Comparison of ENCODE assay signal across 9 mouse cellular contexts in the genomic region with DNA sequence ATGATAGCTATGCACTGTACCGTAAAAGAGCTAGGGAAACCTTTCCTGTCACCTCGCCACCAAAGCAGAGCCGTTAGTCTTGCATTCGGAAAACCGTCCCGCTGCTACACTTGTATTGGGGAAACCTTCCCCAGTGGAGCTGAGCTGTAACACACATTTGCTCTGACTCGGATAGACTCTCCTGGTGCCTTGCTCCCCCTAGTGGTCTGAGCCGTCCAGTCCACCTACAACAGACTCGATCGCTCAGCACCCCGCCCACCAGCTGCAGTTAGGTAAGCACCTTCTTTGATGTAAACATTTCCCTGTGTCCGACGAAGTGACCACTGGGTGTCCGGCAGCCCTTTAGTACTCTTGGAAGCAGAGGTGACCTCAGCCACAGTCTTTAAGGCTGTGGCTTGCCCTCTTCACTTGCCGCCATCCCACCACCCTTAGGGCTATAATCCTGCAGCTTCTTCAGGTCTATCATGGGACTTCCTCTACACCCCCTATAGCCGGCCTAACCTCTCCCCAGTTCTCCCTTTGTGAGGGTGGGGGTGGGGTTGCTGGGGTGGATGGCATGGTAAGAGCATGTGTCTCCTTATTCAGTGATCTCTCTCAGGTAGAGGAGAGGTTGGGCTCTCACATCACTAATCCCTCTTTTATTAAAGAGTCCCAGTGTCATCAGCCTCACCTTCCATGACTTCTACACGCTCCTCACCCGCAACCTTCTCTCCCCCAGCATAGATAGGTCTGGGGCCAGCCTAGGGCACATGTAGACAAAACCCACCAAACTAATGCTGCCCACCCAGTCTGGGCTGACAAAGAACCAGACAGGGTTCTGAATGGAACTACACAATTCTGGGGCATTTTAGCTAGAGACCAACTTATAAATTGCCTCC. TPM values are rescaled to one million over a fixed set of nuclear protein-coding genes. Genes with fewer than 3 reads are reported as not detected.
DNase-seq lines count a peak whose midpoint lies in the region; ATAC-seq lines count a peak whose summit lies in the region.
"Had no signal": no experiment of that assay in that cellular context is flagged by ENCODE, and none has a peak within 500 bp of the region (broad histone marks: within the 10 kb centered on the region; RNA-seq: fewer than 3 reads in every experiment).

No protein-coding gene starts in this region.

- no peaks in the 10 kb centered on the region for H3K27me3 ChIP-seq in heart, embryonic 14.5 days (ENCODE audit: control insufficient read depth, insufficient read depth, low read length)
- no peaks in the 10 kb centered on the region for H3K27me3 ChIP-seq in liver, embryonic 11.5 days (replicated peaks; ENCODE audit: control insufficient read depth, insufficient read depth, low read length)
- H3K27me3 ChIP-seq in stomach, embryonic 14.5 days (ENCODE audit: control insufficient read depth, insufficient read depth, low read length), result no peaks in the 10 kb centered on the region

- H3K4me3 ChIP-seq in heart, embryonic 14.5 days (ENCODE audit: control insufficient read depth in 1 of 2, insufficient read depth in 1 of 2, low read depth in 1 of 2, low read length in 2 of 2), result 0 out of 4 replicates have a peak overlapping the region, but pooled peaks of 1 of the 2 experiments have one; percentile 2
- no peak overlapping the region for H3K4me3 ChIP-seq in liver, embryonic 11.5 days (ENCODE audit: low read depth, low read length)
- H3K4me3 ChIP-seq in stomach, embryonic 14.5 days (ENCODE audit: low read depth, low read length), result no peak overlapping the region

- 0 out of 2 replicates have a peak overlapping the region, but pooled peaks have one; percentile 46 for H3K9ac ChIP-seq in heart, embryonic 14.5 days (ENCODE audit: low read length)
- H3K9ac ChIP-seq in liver, embryonic 11.5 days (ENCODE audit: low read depth, low read length), result no peak overlapping the region
- H3K9ac ChIP-seq in stomach, embryonic 14.5 days (replicated peaks; ENCODE audit: low read depth, low read length), result no peak overlapping the region

- ATAC-seq in CD4-positive, CD25-positive, alpha-beta regulatory T cell, adult 4 months, result peak; percentile 100
- no peak; the same call in 1 of the 2 replicates for ATAC-seq in heart, embryonic 14.5 days (ENCODE audit: insufficient number of reproducible peaks, insufficient read depth, low FRiP score, low read depth)
- ATAC-seq in liver, embryonic 11.5 days (replicated peaks; ENCODE audit: low FRiP score), result peak; percentile 80
- ATAC-seq in stomach, embryonic 14.5 days (ENCODE audit: insufficient number of reproducible peaks, insufficient read depth, low FRiP score, low read depth), result peak; percentile 81

- peak overlapping the region; percentile 58 for H3K4me2 ChIP-seq in heart, embryonic 14.5 days (ENCODE audit: low read length)
- H3K4me2 ChIP-seq in liver, embryonic 11.5 days, result peak overlapping the region; percentile 55
- peak overlapping the region; percentile 29; the same call in 1 of the 2 replicates for H3K4me2 ChIP-seq in stomach, embryonic 14.5 days (replicated peaks; ENCODE audit: low read depth, low read length)

- no peak overlapping the region for H3K27ac ChIP-seq in heart, embryonic 14.5 days (replicated peaks in 1 of 2; ENCODE audit: control insufficient read depth in 1 of 2, insufficient read depth in 1 of 2, low read depth in 2 of 2, low read length in 2 of 2)
- no peak overlapping the region for H3K27ac ChIP-seq in liver, embryonic 11.5 days (ENCODE audit: low read depth, low read length)
- H3K27ac ChIP-seq in stomach, embryonic 14.5 days (ENCODE audit: low read length), result no peak overlapping the region

- H3K4me1 ChIP-seq in heart, embryonic 14.5 days (ENCODE audit: control insufficient read depth in 2 of 2, insufficient read depth in 2 of 2, low read length in 2 of 2), result no peaks in the 10 kb centered on the region; a peak in 1 of 4 replicates
- H3K4me1 ChIP-seq in liver, embryonic 11.5 days (replicated peaks; ENCODE audit: control insufficient read depth, insufficient read depth, low read length), result no peaks in the 10 kb centered on the region
- no peaks in the 10 kb centered on the region for H3K4me1 ChIP-seq in stomach, embryonic 14.5 days (ENCODE audit: control insufficient read depth, insufficient read depth, low read length)

- peak; percentile 65 for DNase-seq in c-Kit-negative CD71-positive TER-119-positive erythroid progenitor cells, embryonic 14.5 days (ENCODE audit: low read depth, low spot score)
- peak; percentile 61 for DNase-seq in fibroblast of lung, adult 2 months (ENCODE audit: low read depth)
- peak; percentile 87 for DNase-seq in kidney, postnatal 10 days
- peak; percentile 81 for DNase-seq in liver, embryonic 11.5 days (ENCODE audit: low spot score)
- DNase-seq in natural killer cell, adult 2 months (ENCODE audit: low spot score in 2 of 2), result peak; percentile 53 to 78

- no peaks in the 10 kb centered on the region for H3K36me3 ChIP-seq in heart, embryonic 14.5 days (ENCODE audit: control insufficient read depth, insufficient read depth, low read length)
- H3K36me3 ChIP-seq in liver, embryonic 11.5 days (ENCODE audit: control insufficient read depth, insufficient read depth, low read length), result no peaks in the 10 kb centered on the region
- no peaks in the 10 kb centered on the region for H3K36me3 ChIP-seq in stomach, embryonic 14.5 days (ENCODE audit: control insufficient read depth, insufficient read depth, low read length)

- 7% methylated on average over 18 of the region's 18 CpGs for WGBS in heart, embryonic 14.5 days
- 11% methylated on average over 18 of the region's 18 CpGs for WGBS in liver, embryonic 11.5 days
- 10% methylated on average over 18 of the region's 18 CpGs for WGBS in stomach, embryonic 14.5 days

- 0 out of 2 replicates have a peak, but pooled peaks cover 2% of the 10 kb centered on the region for H3K9me3 ChIP-seq in heart, embryonic 14.5 days (ENCODE audit: control insufficient read depth, low read length)
- no peaks in the 10 kb centered on the region for H3K9me3 ChIP-seq in liver, embryonic 11.5 days (ENCODE audit: control insufficient read depth, low read length)
- H3K9me3 ChIP-seq in stomach, embryonic 14.5 days (ENCODE audit: control insufficient read depth, low read depth, low read length), result no peaks in the 10 kb centered on the region

RNA-seq across cellular contexts. Expression of gene Figla, which starts 11.5 kb away (rescaled TPM):
- not detected for polyA plus RNA-seq in CD4-positive, CD25-positive, alpha-beta regulatory T cell, adult 4 months (2017; shearing (Covaris generic))
- polyA plus RNA-seq in heart, embryonic 14.5 days (2014; fragmentation: Nextera tagmentation; extraction: Ambion mirVana), result not detected in 2 replicates
- polyA plus RNA-seq in liver, embryonic 11.5 days (2014; fragmentation: Nextera tagmentation; extraction: Ambion mirVana), result not detected in 2 replicates
- not detected in 2 replicates for polyA plus RNA-seq in stomach, embryonic 14.5 days (2014; fragmentation: Nextera tagmentation; extraction: Ambion mirVana)
- polyA plus RNA-seq: gonadal fat pad, adult 2 months had no signal

RNA-seq across cellular contexts. Expression of gene Add2, which starts 24.0 kb away (rescaled TPM):
- not detected for polyA plus RNA-seq in CD4-positive, CD25-positive, alpha-beta regulatory T cell, adult 4 months (2017; shearing (Covaris generic))
- 1.7 and 2.3 TPM in 2 replicates for polyA plus RNA-seq in heart, embryonic 14.5 days (2014; fragmentation: Nextera tagmentation; extraction: Ambion mirVana)
- polyA plus RNA-seq in liver, embryonic 11.5 days (2014; fragmentation: Nextera tagmentation; extraction: Ambion mirVana), result 66.5 and 73.2 TPM in 2 replicates
- polyA plus RNA-seq in stomach, embryonic 14.5 days (2014; fragmentation: Nextera tagmentation; extraction: Ambion mirVana), result 7.1 and 7.7 TPM in 2 replicates

RNA-seq across cellular contexts. Expression of gene Dusp11, which starts 43.0 kb away (rescaled TPM):
- 100 to 1,000 TPM; 168 to 211 TPM for polyA plus RNA-seq in CD4-positive, CD25-positive, alpha-beta regulatory T cell, adult 4 months (2017; shearing (Covaris generic))
- 49.8 TPM in 2 replicates for polyA plus RNA-seq in heart, embryonic 14.5 days (2014; fragmentation: Nextera tagmentation; extraction: Ambion mirVana)
- polyA plus RNA-seq in liver, embryonic 11.5 days (2014; fragmentation: Nextera tagmentation; extraction: Ambion mirVana), result 58.7 and 59.9 TPM in 2 replicates
- polyA plus RNA-seq in stomach, embryonic 14.5 days (2014; fragmentation: Nextera tagmentation; extraction: Ambion mirVana), result 60.0 and 66.2 TPM in 2 replicates
